Mouse (Mus musculus) right cerebral cortex, postnatal 4 days (tissue): ENCODE data around the gene Cspg4.

Experiments
- DNase-seq: peaks from one replicate; pipeline ENCODE4 v3.0.0-alpha.2; 2022

Gene Cspg4

DNA sequence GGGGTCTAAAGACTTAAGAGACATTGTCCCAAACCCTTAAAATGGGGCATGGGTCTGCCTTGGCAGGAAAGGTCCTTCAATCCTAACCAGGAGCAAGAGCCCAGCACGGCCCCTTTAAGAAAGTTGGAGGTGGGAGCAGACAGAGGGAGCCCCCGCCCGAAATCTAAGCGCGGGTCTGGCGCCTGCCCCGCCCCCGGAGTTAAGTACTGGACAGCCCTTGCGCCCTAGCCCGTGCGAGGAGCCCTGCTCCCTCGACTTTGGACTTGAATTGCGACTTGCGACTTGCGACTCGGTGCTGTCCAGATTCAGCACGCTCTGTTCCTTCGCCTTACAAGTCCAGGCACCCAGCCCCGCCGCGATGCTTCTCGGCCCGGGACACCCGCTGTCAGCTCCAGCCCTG lies at the start of gene Cspg4:
Cspg4 (plus strand) TSS at position 202 of the 400 bp plus-strand sequence.
- no peak for DNase-seq

DNA sequence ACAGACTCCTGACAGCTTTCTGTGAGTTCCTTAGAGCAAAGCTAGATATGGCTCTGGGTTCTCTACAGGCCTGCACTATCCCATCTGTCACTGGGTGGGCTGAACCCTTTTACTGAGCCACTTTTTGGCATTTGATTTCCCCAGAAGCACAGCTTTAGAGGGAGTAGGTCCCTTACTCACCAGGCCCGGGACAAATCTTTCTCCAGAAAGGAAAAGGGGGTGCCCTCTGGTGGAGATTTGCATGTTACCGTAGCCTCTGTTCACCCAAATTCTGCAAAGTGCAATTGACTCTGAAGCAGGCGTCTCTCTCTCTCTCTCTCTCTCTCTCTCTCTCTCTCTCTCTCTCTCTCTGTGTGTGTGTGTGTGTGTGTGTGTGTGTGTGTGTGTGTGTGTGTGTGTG lies 39.9 kb upstream of the Cspg4 start:
- DNase-seq: peak; percentile 38

DNA sequence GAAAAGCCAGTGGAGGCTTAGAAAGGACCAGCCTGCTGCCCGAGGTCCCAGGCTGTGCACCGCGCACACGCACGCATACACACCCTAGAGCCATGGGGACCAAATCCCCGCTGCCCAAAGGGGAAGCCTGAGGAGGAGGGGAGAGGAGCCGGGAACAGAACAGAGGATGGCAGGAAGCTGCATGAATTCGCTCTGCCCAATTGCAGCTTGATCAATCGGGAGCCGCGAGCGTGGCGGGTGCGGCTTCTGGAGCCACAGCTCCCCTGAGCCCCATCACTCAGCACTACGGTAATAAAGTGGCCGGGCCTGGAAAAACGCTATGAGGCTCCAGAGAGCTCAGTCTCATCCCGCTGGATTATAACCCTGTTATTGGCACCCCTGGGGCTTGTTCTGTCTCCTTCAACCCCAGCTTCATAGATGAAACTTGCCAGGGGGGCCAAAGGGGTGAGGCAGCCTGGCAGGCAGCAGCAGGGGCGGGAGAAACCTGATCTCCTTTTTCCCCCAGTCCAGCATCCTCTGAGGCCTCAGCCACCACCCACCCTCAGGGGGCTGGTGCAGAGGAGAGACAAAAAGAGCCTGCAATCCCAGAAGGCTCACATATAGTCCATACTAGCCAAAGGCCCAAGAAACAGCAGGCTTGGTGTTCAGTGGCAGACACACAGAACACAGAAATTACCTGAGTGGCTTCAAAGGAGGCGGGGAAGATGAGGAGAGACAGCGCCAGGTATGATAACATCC lies 39.2 kb upstream of the Cspg4 start:
- peak; percentile 18 for DNase-seq

DNA sequence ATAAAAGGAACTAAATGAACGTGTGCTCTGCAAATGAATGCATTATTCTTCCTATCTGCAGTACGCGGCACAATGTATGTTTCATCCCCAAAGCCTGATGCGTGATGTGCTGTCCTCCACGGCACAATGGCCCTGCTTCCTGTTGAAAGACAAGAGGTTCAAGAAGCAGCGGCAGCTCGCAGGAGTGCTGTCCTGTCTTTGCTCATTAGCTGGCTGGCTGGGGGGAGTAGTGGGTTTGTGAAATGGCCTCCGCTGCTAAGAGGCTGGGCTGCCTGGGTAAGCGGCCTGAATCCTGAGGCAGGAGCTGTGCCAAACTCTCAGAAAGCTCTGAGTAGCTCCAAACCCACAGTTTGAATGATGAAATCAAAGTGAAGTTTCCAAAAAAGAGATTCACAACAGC lies 36.7 kb upstream of the Cspg4 start:
- DNase-seq: no peak

DNA sequence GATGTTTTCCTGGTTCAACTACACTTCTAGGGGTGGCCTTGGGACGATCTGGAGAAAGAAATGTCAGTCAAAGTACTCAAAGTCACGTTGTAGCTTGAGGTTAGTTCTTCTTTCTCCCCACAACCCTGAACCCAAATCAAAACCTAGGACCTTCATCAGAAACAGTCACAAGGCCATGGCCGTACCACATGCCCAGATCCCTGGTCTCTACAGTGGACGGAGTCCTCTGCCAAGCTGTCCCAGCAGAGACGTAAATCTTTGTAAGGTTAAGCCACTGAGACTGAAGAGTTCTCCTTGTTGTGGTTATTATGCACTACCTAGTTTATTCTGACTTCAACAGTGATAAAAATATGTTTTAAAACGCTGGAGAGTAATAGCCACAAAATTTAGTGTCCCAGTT lies 36.0 kb upstream of the Cspg4 start:
- DNase-seq: no peak

DNA sequence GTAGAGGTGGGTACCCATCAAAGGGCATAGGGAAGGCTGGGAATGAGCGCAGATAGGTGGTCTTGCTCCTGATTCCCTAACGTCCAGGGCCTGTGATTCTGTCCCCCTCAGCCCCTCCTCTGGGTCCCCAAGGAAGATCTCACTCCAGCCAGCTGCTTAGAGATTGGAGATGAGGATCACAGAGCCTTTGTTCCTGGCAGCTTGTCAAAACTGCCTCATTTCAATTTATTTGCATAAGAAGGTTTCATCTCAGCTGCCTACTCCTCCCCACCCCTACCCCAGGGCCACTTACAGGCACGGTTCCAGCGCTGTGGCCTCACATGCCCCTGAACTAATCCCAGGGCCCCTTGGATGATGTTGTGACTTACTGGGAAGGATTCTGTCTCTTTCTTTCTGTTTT lies 34.7 kb upstream of the Cspg4 start:
- peak; percentile 33 for DNase-seq

DNA sequence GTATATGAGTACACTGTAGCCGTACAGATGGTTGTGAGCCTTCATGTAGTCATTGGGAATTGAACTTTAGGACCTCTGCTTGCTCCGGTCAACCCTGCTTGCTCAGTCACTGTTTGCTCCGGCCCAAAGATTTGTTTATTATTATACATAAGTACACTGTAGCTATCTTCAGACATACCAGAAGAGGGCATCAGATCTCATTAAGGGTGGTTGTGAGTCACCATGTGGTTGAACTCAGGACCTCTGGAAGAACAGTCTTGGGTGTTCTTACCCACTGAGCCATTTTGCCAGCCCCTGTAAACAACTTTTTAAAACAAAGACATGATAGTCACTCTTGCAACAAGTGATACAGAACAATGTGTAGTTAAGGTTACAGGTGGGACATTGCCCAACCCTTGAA lies 32.9 kb upstream of the Cspg4 start:
- DNase-seq: no peak

DNA sequence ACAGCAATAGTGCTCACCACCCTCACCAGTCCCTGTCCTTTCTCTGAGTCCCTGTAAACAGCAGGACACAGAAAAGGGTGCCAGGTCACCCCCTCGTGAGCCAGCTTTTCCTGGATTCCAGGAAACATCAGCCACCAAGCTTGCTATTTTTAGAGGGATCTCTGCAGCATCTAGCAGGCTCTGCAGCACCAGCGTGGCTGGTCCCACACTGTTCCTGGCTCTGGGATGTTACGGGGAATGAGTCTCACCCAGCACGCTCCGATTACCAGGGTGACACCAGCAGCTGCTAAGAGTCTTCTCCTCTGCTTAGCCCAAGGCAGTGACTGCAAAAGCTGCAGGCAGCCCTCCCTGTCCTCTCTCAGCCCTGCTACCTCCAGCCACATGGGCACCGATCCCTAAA lies 31.9 kb upstream of the Cspg4 start:
- no peak for DNase-seq

DNA sequence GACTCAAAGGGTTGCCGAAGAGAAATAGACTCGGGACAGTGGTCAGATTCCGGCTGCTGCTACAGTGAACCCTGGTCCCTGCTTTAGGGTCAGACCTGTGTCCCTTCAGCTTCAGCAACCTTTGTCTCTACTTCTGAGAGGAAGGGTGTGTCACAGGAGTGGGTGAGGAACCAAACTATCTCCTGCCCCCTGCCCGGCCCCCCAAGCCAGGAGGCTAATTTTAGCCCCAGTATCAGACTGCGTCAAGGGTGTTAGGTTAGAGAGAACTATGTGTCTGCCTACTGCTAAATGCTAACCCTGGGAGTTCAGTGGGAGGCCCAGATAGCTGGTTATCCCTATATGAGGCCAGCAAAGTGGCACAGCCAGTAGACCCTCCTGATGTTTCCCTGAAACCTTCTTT lies 29.7 kb upstream of the Cspg4 start:
- no peak for DNase-seq

DNA sequence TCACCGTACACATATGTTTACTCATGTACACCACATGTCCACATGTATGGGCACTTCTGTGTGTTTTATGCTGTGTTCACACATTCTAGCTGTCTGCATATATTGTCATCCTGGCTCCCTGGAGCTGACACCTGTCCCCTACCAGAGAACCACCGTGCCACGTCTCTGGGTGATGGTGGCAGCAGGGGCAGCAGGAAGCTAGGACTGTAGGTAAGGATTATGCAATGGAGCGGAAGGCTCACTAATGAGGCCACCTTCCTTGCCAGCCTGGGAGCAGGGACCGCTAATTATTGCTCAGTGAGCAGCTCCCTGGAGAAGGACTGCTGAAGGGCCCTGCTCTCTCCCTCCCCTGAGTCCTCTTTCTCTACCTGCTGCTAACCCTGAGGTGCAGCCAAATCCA lies 24.1 kb upstream of the Cspg4 start:
- DNase-seq: no peak

DNA sequence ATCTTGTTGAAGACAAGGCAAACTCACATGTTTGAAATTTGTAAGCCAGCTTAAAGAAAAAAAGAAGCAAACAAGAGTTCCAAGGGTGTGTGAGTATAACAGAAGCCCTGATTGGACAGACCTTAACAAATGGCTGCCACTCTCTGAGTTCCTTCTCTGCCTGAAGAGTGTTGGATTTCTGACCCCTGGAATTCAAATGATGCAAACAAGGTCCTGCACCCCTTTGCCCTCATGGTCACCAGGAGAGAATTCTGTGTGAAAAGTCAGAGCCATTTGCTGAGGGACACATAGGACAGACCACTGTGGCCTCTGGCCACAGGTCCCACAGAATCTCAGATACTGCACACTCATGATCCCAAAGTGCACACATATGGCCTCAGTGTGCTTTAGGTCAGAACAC lies 23.0 kb upstream of the Cspg4 start:
- no peak for DNase-seq

DNA sequence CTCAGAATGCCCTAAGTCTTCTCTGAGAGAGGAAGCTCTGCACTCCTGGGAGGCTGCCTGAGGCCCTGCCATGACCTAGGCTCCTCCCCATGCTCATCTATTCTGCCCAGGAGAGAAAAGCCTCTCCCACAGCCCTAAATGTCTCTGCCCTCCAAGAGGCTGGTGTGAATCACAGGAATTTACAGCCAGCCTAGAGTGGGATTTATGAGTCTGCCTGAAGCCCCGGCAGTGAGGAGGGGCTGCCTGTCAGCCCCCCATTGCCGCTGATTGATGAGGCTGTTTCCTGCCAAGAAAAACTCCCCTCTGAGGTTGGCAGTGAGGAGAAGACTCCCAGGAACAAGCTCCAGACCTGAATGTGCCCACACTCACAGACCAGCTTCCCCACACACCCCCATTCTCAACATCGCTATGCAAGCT lies 22.5 kb upstream of the Cspg4 start:
- no peak for DNase-seq

DNA sequence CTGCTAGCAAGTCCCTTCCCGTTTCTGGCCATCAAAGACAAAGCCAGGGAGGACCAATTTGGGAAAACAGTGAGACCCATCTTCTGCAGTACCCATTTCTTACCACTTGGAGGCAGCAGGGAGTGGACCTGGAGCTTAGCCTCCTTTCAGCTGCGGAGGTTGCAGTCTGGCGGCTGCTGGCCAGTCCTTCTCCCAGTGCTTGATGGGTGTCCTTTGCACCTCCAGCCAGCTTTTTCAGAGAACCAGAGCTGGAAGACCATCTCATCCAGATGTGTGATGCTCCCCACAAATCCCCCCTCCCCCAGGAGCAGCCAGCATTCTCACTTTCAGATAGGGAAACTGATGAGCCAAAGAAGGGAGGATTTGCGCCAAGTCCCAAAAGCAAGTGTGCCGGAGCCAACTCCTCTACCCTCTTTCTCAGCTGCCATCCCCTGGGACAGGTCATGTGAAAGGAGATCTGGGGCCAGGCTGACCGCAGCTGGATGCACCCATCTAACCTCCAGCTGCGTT lies 21.1 kb upstream of the Cspg4 start:
- DNase-seq: peak; percentile 66

DNA sequence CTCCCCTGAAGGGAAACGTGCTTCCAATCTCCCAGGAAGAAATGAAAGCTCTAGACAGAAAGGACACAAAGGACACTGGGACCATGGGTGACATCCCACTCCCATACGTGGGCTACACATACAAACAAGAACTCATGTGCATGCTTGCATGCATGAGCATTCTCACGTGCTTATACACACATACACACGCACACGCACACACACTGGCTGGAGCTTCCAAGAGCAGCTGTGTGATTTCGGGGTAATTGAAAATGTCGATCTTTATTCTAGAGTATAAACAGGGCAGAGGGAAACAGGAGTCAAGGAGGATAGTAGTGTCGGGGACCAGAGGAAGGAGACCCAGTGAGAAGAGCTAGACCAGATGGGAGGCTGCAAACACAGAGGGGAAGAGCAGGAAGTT lies 20.2 kb upstream of the Cspg4 start:
- DNase-seq: no peak

DNA sequence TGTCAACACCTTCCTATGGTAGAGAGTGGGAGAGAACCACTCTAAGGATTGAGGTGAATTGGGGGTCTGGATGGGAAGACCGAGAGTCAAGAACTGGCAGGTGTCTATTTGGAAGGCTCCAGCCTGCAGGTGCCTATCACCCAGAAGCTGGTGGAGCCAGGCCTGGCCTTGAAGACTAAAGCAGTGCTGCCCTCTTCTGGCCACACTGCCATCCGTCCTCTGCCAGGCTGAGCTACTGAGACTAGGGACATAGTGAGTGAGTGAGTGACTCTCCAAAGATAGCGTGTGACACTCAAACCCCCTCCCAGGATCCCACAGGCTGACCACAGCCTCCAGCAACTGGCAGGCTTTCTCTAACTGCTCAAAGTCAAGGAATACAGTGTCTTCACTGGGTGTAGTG lies 17.3 kb upstream of the Cspg4 start:
- DNase-seq: peak; percentile 88

DNA sequence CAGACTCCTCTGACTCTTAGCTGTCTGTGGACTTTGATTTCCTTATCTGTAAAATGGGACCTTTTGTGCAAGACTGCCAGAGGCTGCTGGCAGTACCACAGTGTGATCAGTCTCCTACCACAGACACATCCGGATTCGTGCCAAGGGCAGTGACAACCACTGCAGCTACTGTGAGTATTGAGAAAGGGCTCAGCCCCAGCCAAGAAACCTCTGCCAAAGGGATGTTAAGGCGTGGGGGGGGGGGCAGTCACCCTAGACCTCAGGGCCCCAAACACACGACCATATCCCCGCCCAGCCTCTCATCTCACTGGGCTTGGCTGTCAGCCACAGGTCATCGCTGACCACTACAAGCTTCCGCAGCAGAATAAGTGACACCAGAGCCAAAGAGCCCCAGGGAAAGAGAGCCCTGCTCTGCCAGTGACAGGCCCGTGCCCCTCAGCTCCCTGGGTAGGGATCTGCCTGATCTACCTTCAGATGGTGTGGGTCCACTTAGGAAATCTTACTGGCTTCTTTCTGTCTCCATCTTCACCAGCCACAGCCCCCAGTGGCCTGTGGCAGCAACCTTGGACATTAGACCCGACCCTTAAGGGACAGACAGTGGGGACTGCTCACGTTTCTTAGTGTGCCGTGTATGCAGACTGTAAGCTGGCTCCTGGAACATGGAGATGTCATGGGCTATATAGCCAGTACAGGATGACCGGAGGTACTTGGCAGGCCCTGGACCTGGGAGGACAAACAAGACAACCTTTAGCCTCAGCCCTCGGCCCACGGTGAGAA lies 14.5 kb upstream of the Cspg4 start:
- no peak for DNase-seq

DNA sequence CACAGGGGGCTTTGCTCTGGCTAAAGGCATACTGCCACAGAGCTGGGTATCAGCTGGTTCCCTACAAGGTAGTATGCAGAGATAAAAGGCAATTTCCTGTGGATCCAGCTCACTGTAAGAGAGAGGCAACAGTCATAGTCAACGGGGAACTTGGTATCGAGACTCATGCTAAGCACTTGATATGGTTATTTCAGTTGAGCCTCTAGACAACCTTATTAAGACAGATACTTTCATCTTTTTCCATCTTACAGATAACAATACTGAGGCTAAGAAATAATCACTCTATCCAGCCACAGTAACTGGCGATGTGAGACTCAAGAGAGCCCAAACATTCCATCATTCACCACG lies 14.0 kb upstream of the Cspg4 start:
- DNase-seq: no peak

DNA sequence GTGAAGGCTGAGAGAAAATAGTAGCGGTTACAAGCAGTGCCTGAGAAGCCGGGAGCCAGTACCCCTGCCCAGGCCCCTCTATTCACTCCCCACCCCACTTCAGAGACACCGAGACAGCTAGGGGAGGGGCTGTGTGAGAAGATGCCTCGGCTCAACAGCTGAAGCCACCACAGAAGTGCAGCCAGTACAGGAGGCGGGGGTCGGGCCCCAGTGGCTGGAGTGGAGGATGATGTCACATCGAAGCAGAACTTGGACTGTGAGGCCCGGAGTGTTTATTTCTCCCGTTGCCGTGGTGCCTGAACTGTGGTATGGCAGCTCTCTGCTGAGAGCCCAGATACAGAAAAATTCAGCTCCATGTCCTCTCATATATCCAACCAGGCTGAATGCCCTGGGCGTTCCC lies 13.1 kb upstream of the Cspg4 start:
- DNase-seq: no peak

DNA sequence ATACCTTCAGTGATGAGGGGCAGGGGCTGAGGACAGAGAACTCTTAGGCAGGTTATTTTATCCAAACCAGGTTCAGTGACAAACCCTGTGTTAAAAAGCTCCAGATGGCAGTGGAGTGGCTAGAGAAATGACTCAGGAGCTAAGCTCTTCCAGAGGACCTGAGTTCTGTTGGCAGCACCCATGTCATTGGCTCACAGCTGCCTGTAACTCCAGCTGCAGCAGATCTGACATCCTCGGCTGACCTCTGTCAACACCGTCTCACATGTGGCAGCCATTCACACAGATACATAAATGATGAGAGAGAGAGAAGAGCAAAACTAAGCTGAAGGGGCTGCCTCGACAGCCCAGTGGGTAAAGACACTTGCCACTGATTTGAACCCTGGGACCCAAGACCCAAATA lies 7.4 kb upstream of the Cspg4 start:
- DNase-seq: no peak

DNA sequence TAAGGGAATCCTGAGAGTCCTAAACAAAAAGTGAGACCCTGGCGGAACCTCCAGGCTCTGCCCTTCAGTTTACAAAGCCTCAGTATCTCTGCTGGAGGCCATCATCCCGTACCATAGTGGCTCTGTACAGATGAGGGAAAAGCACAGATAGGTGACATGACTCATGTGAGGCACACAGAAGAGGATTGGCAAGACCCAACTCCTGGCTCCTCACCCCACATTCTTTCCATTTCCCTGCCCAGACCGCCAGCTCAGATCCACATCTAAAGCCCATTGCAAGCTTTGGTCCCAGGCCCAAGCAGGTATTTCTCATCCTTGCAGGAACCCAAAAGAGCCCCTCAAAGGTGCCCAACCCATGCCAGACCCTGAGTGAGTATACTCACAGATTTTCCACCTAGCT lies 4.8 kb upstream of the Cspg4 start:
- no peak for DNase-seq

DNA sequence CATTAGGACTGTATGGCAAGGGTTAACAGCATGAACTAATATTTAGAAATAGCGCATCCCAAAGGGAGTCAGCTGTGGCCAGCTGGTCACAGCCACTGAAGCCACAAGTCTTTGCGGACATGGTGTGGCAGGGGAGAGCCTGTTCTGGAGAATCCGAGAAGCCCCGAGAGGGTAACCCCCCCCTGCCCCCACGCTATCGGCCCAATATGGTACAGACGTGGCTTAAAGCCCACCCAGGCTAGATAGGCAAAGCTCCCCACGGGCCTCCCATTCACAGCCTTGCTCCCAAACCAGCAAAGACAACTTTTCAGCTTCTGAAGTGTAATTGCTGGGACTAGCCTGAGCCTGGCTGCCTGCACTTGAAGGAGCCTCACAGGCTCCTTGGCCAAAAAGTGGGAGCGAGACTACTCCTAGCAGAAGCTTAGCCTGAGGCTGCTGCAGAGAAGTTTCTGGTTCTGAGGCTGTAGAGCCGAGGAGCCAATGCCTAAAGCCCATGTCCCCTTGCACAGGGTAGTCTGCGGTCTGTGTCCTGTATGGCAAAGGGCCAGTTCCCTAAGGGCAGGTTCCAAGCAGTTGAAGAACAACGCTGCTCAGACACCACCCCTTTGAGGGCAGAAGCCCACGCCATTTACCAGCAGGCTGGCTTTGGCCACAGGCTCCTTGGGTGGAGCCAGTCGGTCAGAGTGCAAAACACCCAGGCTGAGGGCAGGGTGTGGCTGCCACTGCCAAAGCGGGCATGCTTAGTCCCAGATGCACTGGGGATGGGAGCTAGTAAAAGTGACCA lies 4.2 kb upstream of the Cspg4 start:
- no peak for DNase-seq

DNA sequence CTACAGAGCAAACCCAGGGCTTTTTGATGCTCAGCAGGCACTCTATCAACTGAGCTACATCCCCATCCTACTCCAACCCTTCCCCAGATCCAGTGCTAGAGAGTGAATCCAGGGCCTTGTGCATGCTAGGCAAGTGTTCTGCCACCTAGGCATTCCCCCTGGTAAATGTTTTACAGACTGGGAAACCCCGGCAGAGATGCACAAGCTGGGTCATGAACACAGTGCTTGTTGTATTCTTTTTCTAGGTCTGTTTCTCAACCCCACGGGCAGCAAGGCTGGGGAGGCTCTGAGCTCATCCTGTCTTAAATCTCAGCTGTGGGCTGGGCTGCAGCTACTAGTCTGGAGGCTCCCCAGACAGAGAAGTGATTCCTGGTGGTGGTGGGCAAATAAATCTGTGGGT lies 2.0 kb upstream of the Cspg4 start:
- DNase-seq: no peak

DNA sequence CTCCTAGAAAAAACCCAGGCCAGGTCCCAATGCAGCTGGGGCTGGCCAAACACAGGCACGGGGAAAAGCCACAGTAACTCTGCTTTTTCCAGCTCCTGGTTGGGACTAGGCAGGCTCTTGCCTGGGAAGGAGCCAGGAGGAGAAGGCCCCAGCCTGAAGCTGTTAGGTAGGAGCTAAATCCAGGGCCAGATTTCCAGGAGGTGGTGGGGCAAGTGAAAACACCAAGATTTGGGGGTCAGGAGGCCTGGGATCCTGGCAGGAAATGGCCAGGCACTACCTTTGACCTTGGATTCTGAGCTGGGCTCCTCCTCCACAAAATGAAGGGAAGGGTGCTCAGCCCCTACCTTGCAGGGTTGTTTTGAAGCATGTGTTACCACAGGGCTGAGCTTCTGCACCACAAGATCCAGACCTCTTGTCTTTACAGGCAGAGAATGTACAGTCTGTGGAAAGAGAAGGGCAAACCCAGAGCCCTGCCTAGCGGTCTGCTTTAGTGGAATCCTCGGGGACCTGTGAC lies 560 bp upstream of the Cspg4 start, which contains the start of gene Odf3l1:
Odf3l1 (minus strand) TSS at position 464 of the 514 bp plus-strand sequence.
- no peak for DNase-seq
